In genomic region chr10:79684770-79685600, GRCm38 (mm10) we compare ENCODE assay signal across 15 mouse cellular contexts. TPM values are rescaled to one million over a fixed set of nuclear protein-coding genes. Genes with fewer than 3 reads are reported as not detected.
DNase-seq lines count a peak whose midpoint lies in the region; ATAC-seq and TF ChIP-seq lines count a peak whose summit lies in the region.
"Had no signal": no experiment of that assay in that cellular context is flagged by ENCODE, and none has a peak within 500 bp of the region (broad histone marks: within the 10 kb centered on the region; RNA-seq: fewer than 3 reads in every experiment).

No protein-coding gene starts in this region.

- H3K27ac ChIP-seq in heart, embryonic 14.5 days (replicated peaks in 1 of 2; ENCODE audit: control insufficient read depth in 1 of 2, insufficient read depth in 1 of 2, low read depth in 2 of 2, low read length in 2 of 2): peak overlapping the region; percentile 18 to 88; a peak in 1 of 4 replicates
- H3K27ac ChIP-seq in liver, embryonic 11.5 days (ENCODE audit: low read depth, low read length): no peak overlapping the region
- H3K27ac ChIP-seq in forebrain, embryonic 11.5 days (ENCODE audit: low read depth, low read length): no peak overlapping the region
- no peak overlapping the region for H3K27ac ChIP-seq in hindbrain, embryonic 14.5 days
- H3K27ac ChIP-seq: forebrain, embryonic 10.5 days; hindbrain, embryonic 13.5 days had no signal

- H3ac ChIP-seq in C2C12 (ENCODE audit: control insufficient read depth, insufficient read length, low read depth): peak overlapping the region; percentile 5

- H3K27me3 ChIP-seq in heart, embryonic 14.5 days (ENCODE audit: control insufficient read depth, insufficient read depth, low read length): no peaks in the 10 kb centered on the region
- no peaks in the 10 kb centered on the region for H3K27me3 ChIP-seq in C2C12 (ENCODE audit: control insufficient read depth, insufficient read depth, insufficient read length)
- no peaks in the 10 kb centered on the region for H3K27me3 ChIP-seq in liver, embryonic 11.5 days (replicated peaks; ENCODE audit: control insufficient read depth, insufficient read depth, low read length)
- no peaks in the 10 kb centered on the region for H3K27me3 ChIP-seq in forebrain, embryonic 11.5 days (ENCODE audit: control insufficient read depth, insufficient read depth, low read length)
- H3K27me3 ChIP-seq in hindbrain, embryonic 14.5 days (ENCODE audit: control insufficient read depth, insufficient read depth, low read length): no peaks in the 10 kb centered on the region
- H3K27me3 ChIP-seq: hindbrain, embryonic 13.5 days had no signal

- no peak overlapping the region for H3K4me2 ChIP-seq in heart, embryonic 14.5 days (ENCODE audit: low read length)
- H3K4me2 ChIP-seq in liver, embryonic 11.5 days: peak overlapping the region; percentile 97; the same call in 1 of the 2 replicates
- no peak overlapping the region for H3K4me2 ChIP-seq in forebrain, embryonic 11.5 days (ENCODE audit: low read depth, low read length, severe bottlenecking)
- no peak overlapping the region for H3K4me2 ChIP-seq in hindbrain, embryonic 14.5 days (replicated peaks)

- 92% methylated on average over 25 of the region's 25 CpGs for WGBS in heart, embryonic 14.5 days
- 93% methylated on average over 25 of the region's 25 CpGs for WGBS in liver, embryonic 11.5 days
- WGBS in forebrain, embryonic 11.5 days: 95% methylated on average over 25 of the region's 25 CpGs
- WGBS in hindbrain, embryonic 14.5 days: 97% methylated on average over 25 of the region's 25 CpGs

- no peak for ATAC-seq in heart, embryonic 14.5 days (ENCODE audit: insufficient number of reproducible peaks, insufficient read depth, low FRiP score, low read depth)
- ATAC-seq in liver, embryonic 11.5 days (replicated peaks; ENCODE audit: low FRiP score): no peak
- ATAC-seq in forebrain, embryonic 11.5 days (replicated peaks; ENCODE audit: low FRiP score): no peak
- no peak for ATAC-seq in hindbrain, embryonic 14.5 days (ENCODE audit: low FRiP score)

- peak overlapping the region; percentile 92 for H3K9ac ChIP-seq in heart, embryonic 14.5 days (ENCODE audit: low read length)
- H3K9ac ChIP-seq in liver, embryonic 11.5 days (ENCODE audit: low read depth, low read length): no peak overlapping the region
- no peak overlapping the region for H3K9ac ChIP-seq in forebrain, embryonic 11.5 days (ENCODE audit: low read length)
- H3K9ac ChIP-seq in hindbrain, embryonic 14.5 days: no peak overlapping the region
- H3K9ac ChIP-seq: hindbrain, embryonic 13.5 days had no signal

- peaks cover 27 to 39% of the 10 kb centered on the region in 2 experiments for H3K4me1 ChIP-seq in heart, embryonic 14.5 days (ENCODE audit: control insufficient read depth in 2 of 2, insufficient read depth in 2 of 2, low read length in 2 of 2)
- peaks cover 24% of the 10 kb centered on the region for H3K4me1 ChIP-seq in liver, embryonic 11.5 days (replicated peaks; ENCODE audit: control insufficient read depth, insufficient read depth, low read length)
- H3K4me1 ChIP-seq in forebrain, embryonic 11.5 days (replicated peaks; ENCODE audit: control insufficient read depth, insufficient read depth, low read length): peaks cover 14% of the 10 kb centered on the region
- H3K4me1 ChIP-seq in hindbrain, embryonic 14.5 days (replicated peaks; ENCODE audit: control insufficient read depth, insufficient read depth, low read length): peaks cover 18% of the 10 kb centered on the region

- H3K9me3 ChIP-seq in heart, embryonic 14.5 days (ENCODE audit: control insufficient read depth, low read length): no peaks in the 10 kb centered on the region
- no peaks in the 10 kb centered on the region for H3K9me3 ChIP-seq in liver, embryonic 11.5 days (ENCODE audit: control insufficient read depth, low read length)
- no peaks in the 10 kb centered on the region for H3K9me3 ChIP-seq in forebrain, embryonic 11.5 days (ENCODE audit: control insufficient read depth, low read length)
- no peaks in the 10 kb centered on the region for H3K9me3 ChIP-seq in hindbrain, embryonic 14.5 days (ENCODE audit: control insufficient read depth, low read length)
- H3K9me3 ChIP-seq: forebrain, embryonic 10.5 days; hindbrain, embryonic 13.5 days had no signal

- peak; percentile 17 for DNase-seq in cerebellum, adult 11 months
- DNase-seq in cerebellum, postnatal 14 days: no peak
- no peak for DNase-seq in heart, postnatal 36 days
- no peak for DNase-seq in liver, embryonic 11.5 days (ENCODE audit: low spot score)
- no peak for DNase-seq in forebrain, embryonic 11.5 days (ENCODE audit: low spot score)
- DNase-seq in hindbrain, embryonic 14.5 days (ENCODE audit: low spot score): no peak
- DNase-seq: cerebellum, postnatal 36 days; kidney, postnatal 4 days; lung, postnatal 14 days; right cerebral cortex, adult 18-20 months had no signal

- peaks cover 59% of the 10 kb centered on the region for H3K79me2 ChIP-seq in C2C12 (ENCODE audit: control insufficient read depth, insufficient read depth)

- TF ChIP-seq CTCF in C2C12 (IDR thresholded peaks at IDR 0.05; ENCODE audit: control insufficient read depth, insufficient read depth, insufficient read length): no peak

- peaks cover 43% of the 10 kb centered on the region for H3K79me3 ChIP-seq in C2C12 (ENCODE audit: low read depth)

- H3K4me3 ChIP-seq in heart, embryonic 14.5 days (ENCODE audit: control insufficient read depth in 1 of 2, insufficient read depth in 1 of 2, low read depth in 1 of 2, low read length in 2 of 2): no peak overlapping the region
- H3K4me3 ChIP-seq in C2C12 (ENCODE audit: insufficient read depth, poor library complexity, severe bottlenecking): no peak overlapping the region
- no peak overlapping the region for H3K4me3 ChIP-seq in liver, embryonic 11.5 days (ENCODE audit: low read depth, low read length)
- no peak overlapping the region for H3K4me3 ChIP-seq in forebrain, embryonic 11.5 days (ENCODE audit: low read depth, low read length)
- H3K4me3 ChIP-seq in hindbrain, embryonic 14.5 days (replicated peaks; ENCODE audit: low read length): no peak overlapping the region
- H3K4me3 ChIP-seq: hindbrain, embryonic 13.5 days had no signal

- intact Hi-C loops in heart, postnatal 36 days (cut with DNase I): no loop called here

- peaks cover 63% of the 10 kb centered on the region for H3K36me3 ChIP-seq in heart, embryonic 14.5 days (ENCODE audit: control insufficient read depth, insufficient read depth, low read length)
- H3K36me3 ChIP-seq in C2C12 (ENCODE audit: control insufficient read depth, insufficient read depth): peaks cover 64% of the 10 kb centered on the region
- peaks cover 46% of the 10 kb centered on the region for H3K36me3 ChIP-seq in liver, embryonic 11.5 days (ENCODE audit: control insufficient read depth, insufficient read depth, low read length)
- H3K36me3 ChIP-seq in forebrain, embryonic 11.5 days (ENCODE audit: control insufficient read depth, insufficient read depth, low read length): peaks cover 16% of the 10 kb centered on the region; the same call in 1 of the 2 replicates
- peaks cover 50% of the 10 kb centered on the region for H3K36me3 ChIP-seq in hindbrain, embryonic 14.5 days (replicated peaks; ENCODE audit: control insufficient read depth, insufficient read depth)

TF ChIP-seq in C2C12, 6 proteins besides CTCF, POLR2A, EP300 and RAD21 (continues in another document):
- TF ChIP-seq MAX (IDR thresholded peaks at IDR 0.05) (no peak), FOSL1 (IDR thresholded peaks at IDR 0.05; ENCODE audit: insufficient read depth, low read length, poor library complexity, severe bottlenecking) (no peak), USF1 (IDR thresholded peaks at IDR 0.05; ENCODE audit: low read depth) (no peak)

RNA-seq across cellular contexts. Expression of gene Cdc34, which starts 3.0 kb away (rescaled TPM):
- 106 and 109 TPM in 2 replicates for polyA plus RNA-seq in heart, embryonic 14.5 days (2014; fragmentation: Nextera tagmentation; extraction: Ambion mirVana)
- total RNA-seq in heart, postnatal 36 days (2021): 100 to 1,000 TPM; 178 to 198 TPM
- 235 TPM for polyA plus RNA-seq in C2C12 (2012; fragmentation: generic; extraction: Trizol)
- polyA plus RNA-seq in liver, embryonic 11.5 days (2014; fragmentation: Nextera tagmentation; extraction: Ambion mirVana): 213 and 236 TPM in 2 replicates
- polyA plus RNA-seq in forebrain, embryonic 11.5 days (2014; fragmentation: Nextera tagmentation; extraction: Ambion mirVana): 180 and 185 TPM in 2 replicates
- 78.9 and 81.8 TPM in 2 replicates for polyA plus RNA-seq in hindbrain, embryonic 14.5 days (2014; fragmentation: Nextera tagmentation; extraction: Ambion mirVana)

RNA-seq across cellular contexts. Expression of gene Gzmm, which starts 3.8 kb away (rescaled TPM):
- 0.77 and 0.94 TPM in 2 replicates for polyA plus RNA-seq in heart, embryonic 14.5 days (2014; fragmentation: Nextera tagmentation; extraction: Ambion mirVana)
- total RNA-seq in heart, postnatal 36 days (2021): 1 to 10 TPM; 6.5 to 8.4 TPM
- polyA plus RNA-seq in C2C12 (2012; fragmentation: generic; extraction: Trizol): 0.51 TPM
- 0.16 and 0.45 TPM in 2 replicates for polyA plus RNA-seq in liver, embryonic 11.5 days (2014; fragmentation: Nextera tagmentation; extraction: Ambion mirVana)
- 0.81 and 0.92 TPM in 2 replicates for polyA plus RNA-seq in forebrain, embryonic 11.5 days (2014; fragmentation: Nextera tagmentation; extraction: Ambion mirVana)
- polyA plus RNA-seq in hindbrain, embryonic 14.5 days (2014; fragmentation: Nextera tagmentation; extraction: Ambion mirVana): 1.5 and 1.8 TPM in 2 replicates

RNA-seq across cellular contexts. Expression of gene Tpgs1, which starts 15.8 kb away (rescaled TPM):
- 44.5 and 48.2 TPM in 2 replicates for polyA plus RNA-seq in heart, embryonic 14.5 days (2014; fragmentation: Nextera tagmentation; extraction: Ambion mirVana)
- total RNA-seq in heart, postnatal 36 days (2021): 10 to 100 TPM; 18.1 to 19.9 TPM
- 80.7 TPM for polyA plus RNA-seq in C2C12 (2012; fragmentation: generic; extraction: Trizol)
- polyA plus RNA-seq in liver, embryonic 11.5 days (2014; fragmentation: Nextera tagmentation; extraction: Ambion mirVana): 48.5 and 50.5 TPM in 2 replicates
- 59.7 and 65.2 TPM in 2 replicates for polyA plus RNA-seq in forebrain, embryonic 11.5 days (2014; fragmentation: Nextera tagmentation; extraction: Ambion mirVana)
- polyA plus RNA-seq in hindbrain, embryonic 14.5 days (2014; fragmentation: Nextera tagmentation; extraction: Ambion mirVana): 107 and 108 TPM in 2 replicates

RNA-seq across cellular contexts. Expression of gene Bsg, which starts 19.3 kb away (rescaled TPM):
- 989 and 1,200 TPM in 2 replicates for polyA plus RNA-seq in heart, embryonic 14.5 days (2014; fragmentation: Nextera tagmentation; extraction: Ambion mirVana)
- 1,000 to 10,000 TPM; 1,389 to 1,395 TPM for total RNA-seq in heart, postnatal 36 days (2021)
- polyA plus RNA-seq in C2C12 (2012; fragmentation: generic; extraction: Trizol): 749 TPM
- 992 and 1,001 TPM in 2 replicates for polyA plus RNA-seq in liver, embryonic 11.5 days (2014; fragmentation: Nextera tagmentation; extraction: Ambion mirVana)
- 551 and 582 TPM in 2 replicates for polyA plus RNA-seq in forebrain, embryonic 11.5 days (2014; fragmentation: Nextera tagmentation; extraction: Ambion mirVana)
- polyA plus RNA-seq in hindbrain, embryonic 14.5 days (2014; fragmentation: Nextera tagmentation; extraction: Ambion mirVana): 930 and 976 TPM in 2 replicates

RNA-seq across cellular contexts. Expression of gene Madcam1, which starts 20.6 kb away (rescaled TPM):
- polyA plus RNA-seq in heart, embryonic 14.5 days (2014; fragmentation: Nextera tagmentation; extraction: Ambion mirVana): 1.00 and 1.8 TPM in 2 replicates
- total RNA-seq in heart, postnatal 36 days (2021): not detected
- polyA plus RNA-seq in C2C12 (2012; fragmentation: generic; extraction: Trizol): not detected
- polyA plus RNA-seq in liver, embryonic 11.5 days (2014; fragmentation: Nextera tagmentation; extraction: Ambion mirVana): 1.1 and 1.4 TPM in 2 replicates
- polyA plus RNA-seq in forebrain, embryonic 11.5 days (2014; fragmentation: Nextera tagmentation; extraction: Ambion mirVana): 0.59 and 0.83 TPM in 2 replicates
- 0.68 and 1.2 TPM in 2 replicates for polyA plus RNA-seq in hindbrain, embryonic 14.5 days (2014; fragmentation: Nextera tagmentation; extraction: Ambion mirVana)
- polyA plus RNA-seq: urinary bladder, adult 2 months had no signal

Comparison
In these comparisons a context has a peak if more than half of its experiments do, and no peak if none do; other contexts are left out.
1. H3K27ac ChIP-seq: peak in heart, embryonic 14.5 days (2 of 2); none in liver, embryonic 11.5 days (single experiment), forebrain, embryonic 11.5 days (single experiment) and hindbrain, embryonic 14.5 days (single experiment).